Mouse (Mus musculus) MEL (cell line): ENCODE results near the gene Klhl41. TPM values are rescaled to one million over a fixed set of nuclear protein-coding genes. Genes with fewer than 3 reads are reported as not detected.
A peak's percentile ranks its signal among the peaks of the same experiment; 100 is the strongest.
"Not testable (repeated sequence)": the region's sequence is repeated elsewhere in the genome, so short reads cannot be mapped to it uniquely, and the experiment has no call there.

Source experiments
- DNase-seq: peaks from one replicate; pipeline ENCODE4 v3.0.0; 2011; ENCODE audit warnings: low read depth, low spot score
- H3K27ac ChIP-seq: 2 replicates; pipeline ENCODE4 v1.5.1; 2012; ENCODE audit warnings: low read depth, mild to moderate bottlenecking, control low read depth, low read length, moderate library complexity; ENCODE audit not compliant: control insufficient read depth
- H3K27me3 ChIP-seq, 2 experiments: fragments of 150-350 bp in 1 of 2; sonication (generic) in 1 of 2; 2 replicates each; pipeline ENCODE4 v1.6.1; 2012; ENCODE audit warnings: low read length in 2 of 2, mild to moderate bottlenecking in 2 of 2, improper control_type of control experiment in 1 of 2, moderate library complexity in 1 of 2; ENCODE audit not compliant: insufficient read depth in 2 of 2, control insufficient read depth in 1 of 2
- H3K36me3 ChIP-seq, 2 experiments: 2 replicates each; pipeline ENCODE4 v1.6.1; 2012 to 2014; ENCODE audit warnings: low read length in 2 of 2, improper control_type of control experiment in 1 of 2, inconsistent platforms in 1 of 2, mild to moderate bottlenecking in 1 of 2; ENCODE audit not compliant: insufficient read depth in 2 of 2, control insufficient read depth in 1 of 2
- H3K4me1 ChIP-seq, 2 experiments: fragments of 150-350 bp in 1 of 2; sonication (generic) in 1 of 2; 2 replicates each; pipeline ENCODE4 v1.6.1; 2012; ENCODE audit warnings: low read length in 2 of 2, improper control_type of control experiment in 1 of 2, mild to moderate bottlenecking in 1 of 2; ENCODE audit not compliant: insufficient read depth in 2 of 2, control insufficient read depth in 1 of 2
- H3K4me3 ChIP-seq, 2 experiments: fragments of 150-350 bp in 1 of 2; sonication (generic) in 1 of 2; 2 replicates each; pipeline ENCODE4 v1.5.1; 2012; ENCODE audit warnings: low read depth in 2 of 2, low read length in 2 of 2, mild to moderate bottlenecking in 2 of 2, moderate library complexity in 2 of 2, control low read depth in 1 of 2, improper control_type of control experiment in 1 of 2; ENCODE audit not compliant: control insufficient read depth in 1 of 2, insufficient read depth in 1 of 2
- H3K79me2 ChIP-seq: 2 replicates; pipeline ENCODE4 v1.6.1; 2012; ENCODE audit warnings: mild to moderate bottlenecking, low read length, moderate library complexity; ENCODE audit not compliant: control insufficient read depth, poor library complexity, insufficient read depth
- H3K9ac ChIP-seq: 2 replicates; pipeline ENCODE4 v1.6.1; 2012; ENCODE audit warnings: low read depth, mild to moderate bottlenecking, control low read depth, low read length, moderate library complexity; ENCODE audit not compliant: control insufficient read depth, poor library complexity, severe bottlenecking
- H3K9me3 ChIP-seq: fragments of 150-350 bp; sonication (generic); replicated peaks from 2 replicates; pipeline ENCODE4 v1.6.1; 2012; ENCODE audit warnings: mild to moderate bottlenecking, low read length, improper control_type of control experiment, moderate library complexity; ENCODE audit not compliant: insufficient read depth
- BHLHE40 ChIP-seq: IDR thresholded peaks from 2 replicates; pipeline ENCODE4 v1.6.1; 2012; ENCODE audit warnings: low read depth, mild to moderate bottlenecking, inconsistent platforms, low read length, improper control_type of control experiment, borderline replicate concordance
- CHD1 ChIP-seq: IDR thresholded peaks from 2 replicates; pipeline ENCODE4 v1.6.1; 2012; ENCODE audit warnings: low read depth, mild to moderate bottlenecking, inconsistent platforms, low read length, improper control_type of control experiment
- ELF1 ChIP-seq: IDR thresholded peaks from 2 replicates; pipeline ENCODE4 v1.6.1; 2014; ENCODE audit warnings: low read depth, mild to moderate bottlenecking, inconsistent platforms, low read length, improper control_type of control experiment, moderate library complexity
- ETS1 ChIP-seq: IDR thresholded peaks from 2 replicates; pipeline ENCODE4 v1.6.1; 2012; ENCODE audit warnings: low read depth, mild to moderate bottlenecking, inconsistent platforms, low read length, improper control_type of control experiment, moderate library complexity
- GATA1 ChIP-seq: IDR thresholded peaks from 2 replicates; pipeline ENCODE4 v1.6.1; 2011; ENCODE audit warnings: low read depth, low read length, improper control_type of control experiment
- MAFK ChIP-seq: IDR thresholded peaks from 2 replicates; pipeline ENCODE4 v1.6.1; 2011; ENCODE audit warnings: low read depth, mild to moderate bottlenecking, low read length, improper control_type of control experiment, borderline replicate concordance
- MAZ ChIP-seq: IDR thresholded peaks from 2 replicates; pipeline ENCODE4 v1.6.1; 2012; ENCODE audit warnings: low read depth, mild to moderate bottlenecking, inconsistent platforms, low read length, improper control_type of control experiment
- MXI1 ChIP-seq: IDR thresholded peaks from 2 replicates; pipeline ENCODE4 v1.6.1; 2011; ENCODE audit warnings: mild to moderate bottlenecking, low read depth, low read length, improper control_type of control experiment
- NELFE ChIP-seq: IDR thresholded peaks from 2 replicates; pipeline ENCODE4 v1.6.1; 2011; ENCODE audit warnings: low read depth, low read length, improper control_type of control experiment
- NRF1 ChIP-seq: IDR thresholded peaks from 2 replicates; pipeline ENCODE4 v1.6.1; 2014; ENCODE audit warnings: low read depth, mild to moderate bottlenecking, inconsistent platforms, low read length, improper control_type of control experiment, moderate library complexity; ENCODE audit not compliant: poor library complexity, insufficient read depth, severe bottlenecking
- POLR2AphosphoS5 ChIP-seq: IDR thresholded peaks from 2 replicates; pipeline ENCODE4 v1.6.1; 2012; ENCODE audit warnings: low read depth, borderline replicate concordance, mild to moderate bottlenecking, inconsistent platforms, low read length, moderate library complexity, mixed read lengths
- TAL1 ChIP-seq: IDR thresholded peaks from 2 replicates; pipeline ENCODE4 v1.6.1; 2012; ENCODE audit warnings: mild to moderate bottlenecking, inconsistent platforms, low read length, moderate library complexity, mixed read lengths
- TBP ChIP-seq: IDR thresholded peaks from 2 replicates; pipeline ENCODE4 v1.8.0; 2011; ENCODE audit warnings: low read depth, low read length, improper control_type of control experiment
- TCF12 ChIP-seq: IDR thresholded peaks from 2 replicates; pipeline ENCODE4 v1.6.1; 2014; ENCODE audit warnings: low read depth, mild to moderate bottlenecking, inconsistent platforms, low read length, improper control_type of control experiment, moderate library complexity
- USF1 ChIP-seq: IDR thresholded peaks from 2 replicates; pipeline ENCODE4 v1.6.1; 2014; ENCODE audit warnings: low read depth, mild to moderate bottlenecking, inconsistent platforms, low read length, improper control_type of control experiment, moderate library complexity
- USF2 ChIP-seq, 2 experiments: IDR thresholded peaks; 2 replicates each; pipeline ENCODE4 v1.6.1; 2011 to 2012; ENCODE audit warnings: improper control_type of control experiment in 2 of 2, low read length in 2 of 2, borderline replicate concordance in 1 of 2, inconsistent platforms in 1 of 2, low read depth in 1 of 2, mild to moderate bottlenecking in 1 of 2; ENCODE audit not compliant: insufficient read depth in 1 of 2
- ZMIZ1 ChIP-seq: IDR thresholded peaks from 2 replicates; pipeline ENCODE4 v1.6.1; 2012; ENCODE audit warnings: low read depth, mild to moderate bottlenecking, inconsistent platforms, low read length, improper control_type of control experiment, moderate library complexity
- polyA plus RNA-seq, 2 experiments: library from polyadenylated mRNA; stranded (reverse) in 1 of 2; unstranded in 1 of 2; fragments of >175 nt in 1 of 2; fragments of >200 nt in 1 of 2; gene quantifications; 2 replicates each; pipeline versions ENCODE4 v1.2.1 to v1.2.4; 2012; ENCODE audit warnings: low replicate concordance in 2 of 2, low read depth in 1 of 2; ENCODE audit not compliant: insufficient read length in 2 of 2, insufficient read depth in 1 of 2, missing spikeins in 1 of 2
- total RNA-seq: library from RNA; depleted of rRNA; stranded (reverse); fragments of 300-350 nt; gene quantifications from 2 replicates; pipeline ENCODE4 v1.2.3, GENCODE M21; 2012

Gene Klhl41
- total and polyA plus RNA-seq, 3 experiments = 0.04 to 0.12 TPM; not detected in 1

DNA sequence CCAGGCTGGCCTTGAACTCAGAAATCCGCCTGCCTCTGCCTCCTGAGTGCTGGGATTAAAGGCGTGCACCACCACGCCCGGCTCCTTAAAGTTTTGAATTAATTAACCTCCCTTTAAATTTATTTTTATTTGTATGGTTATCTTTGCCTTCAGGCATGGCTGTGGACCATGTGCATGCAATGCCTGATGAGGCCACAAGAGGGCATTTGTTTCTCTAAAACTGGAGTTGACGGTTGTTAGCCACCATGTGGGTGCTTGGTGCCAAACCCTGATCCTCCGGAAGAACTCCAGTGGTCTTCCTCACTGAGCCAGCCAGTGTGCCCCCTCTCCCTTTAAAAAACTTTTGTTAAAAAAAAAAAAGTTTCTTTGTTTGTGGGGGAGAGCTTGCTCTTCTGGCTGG lies 34.1 kb upstream of the Klhl41 start (continued):
- no peak for TF ChIP-seq USF2 (IDR thresholded peaks at IDR 0.05; ENCODE audit: borderline replicate concordance in 1 of 2, insufficient read depth in 1 of 2, low read depth in 1 of 2, low read length in 2 of 2)
- TF ChIP-seq GATA1 = peak; percentile 38; the same call in 1 of the 2 replicates
- TF ChIP-seq MXI1 = peak; percentile 85
- no peak for TF ChIP-seq ETS1
- TF ChIP-seq MAFK = no peak
- no peak for TF ChIP-seq MAZ
- no peak for TF ChIP-seq NRF1
- no peak for TF ChIP-seq USF1
- no peak for TF ChIP-seq TCF12
- no peak for TF ChIP-seq POLR2AphosphoS5
- TF ChIP-seq ZMIZ1 = no peak
- no peak for TF ChIP-seq ELF1
- no peak for TF ChIP-seq BHLHE40

- not testable (repeated sequence) for H3K4me1 ChIP-seq, H3K36me3 ChIP-seq, H3K27ac ChIP-seq, DNase-seq, H3K4me3 ChIP-seq, H3K9ac ChIP-seq, H3K27me3 ChIP-seq, H3K79me2 ChIP-seq, H3K9me3 ChIP-seq
- peak; percentile 50; the same call in 1 of the 2 replicates for TF ChIP-seq TBP
Observed at GRCm38 (mm10) chr2:69637989-69638388, 31.9 kb upstream of the Klhl41 start.

- Histone ChIP-seq H3K27ac (no peak overlapping the region), H3K9ac (no peak overlapping the region)
- DNase-seq = no peak
Observed at GRCm38 (mm10) chr2:69640100-69640499, 29.8 kb upstream of the Klhl41 start.

More at GRCm38 (mm10) chr2:69640100-69640499, 29.8 kb upstream of the Klhl41 start:
- Histone ChIP-seq H3K9me3 (no peaks in the 10 kb centered on the region), H3K79me2 (no peaks in the 10 kb centered on the region), H3K4me1 (no peaks in the 10 kb centered on the region), H3K4me3 (no peak overlapping the region), H3K36me3 (no peaks in the 10 kb centered on the region), H3K27me3 (no peaks in the 10 kb centered on the region)
- TF ChIP-seq TAL1 (no peak), CHD1 (no peak), TCF12 (no peak), NELFE (no peak), BHLHE40 (no peak), MAZ (no peak)
